Mouse (Mus musculus) kidney, adult 11 months (tissue): ENCODE data around the gene Tbl3.
A peak's percentile ranks its signal among the peaks of the same experiment; 100 is the strongest.
"Not testable (repeated sequence)": the region's sequence is repeated elsewhere in the genome, so short reads cannot be mapped to it uniquely, and the experiment has no call there.

Experiments
- DNase-seq: peaks from one replicate; pipeline ENCODE4 v3.0.0; 2022

Tbl3 gene

GRCm38 (mm10) chr17:24695326-24696010 lies 12.0 kb downstream of the Tbl3 start:
- DNase-seq = no peak

- no peak for DNase-seq
Measured at GRCm38 (mm10) chr17:24692385-24692784, 15.1 kb downstream of the Tbl3 start.

GRCm38 (mm10) chr17:24689251-24690081 lies 18.0 kb downstream of the Tbl3 start, which contains the start of gene Syngr3:
Gene Syngr3 (minus strand): TSS chr17:24689955.
- DNase-seq = no peak

- DNase-seq = no peak
Measured at GRCm38 (mm10) chr17:24687599-24687998, 19.9 kb downstream of the Tbl3 start.

GRCm38 (mm10) chr17:24687146-24687595 lies 20.3 kb downstream of the Tbl3 start:
- DNase-seq = no peak

GRCm38 (mm10) chr17:24686514-24686913 lies 20.9 kb downstream of the Tbl3 start:
- peak; percentile 49 for DNase-seq

GRCm38 (mm10) chr17:24677500-24678080 lies 29.9 kb downstream of the Tbl3 start:
- DNase-seq = no peak

- DNase-seq = no peak
Measured at GRCm38 (mm10) chr17:24676877-24677276, 30.6 kb downstream of the Tbl3 start.

- DNase-seq = no peak
Measured at GRCm38 (mm10) chr17:24676187-24676586, 31.3 kb downstream of the Tbl3 start.

GRCm38 (mm10) chr17:24674277-24674676 lies 33.2 kb downstream of the Tbl3 start:
- no peak for DNase-seq

- DNase-seq = peak; percentile 68
Measured at GRCm38 (mm10) chr17:24672141-24672540, 35.3 kb downstream of the Tbl3 start.

GRCm38 (mm10) chr17:24671346-24671745 lies 36.1 kb downstream of the Tbl3 start:
- no peak for DNase-seq

- DNase-seq = no peak
Measured at GRCm38 (mm10) chr17:24670246-24670844, 37.1 kb downstream of the Tbl3 start.

- DNase-seq = peak; percentile 92
Measured at GRCm38 (mm10) chr17:24669545-24670245, 37.8 kb downstream of the Tbl3 start, which contains the start of gene Zfp598. Gene Zfp598 (plus strand): TSS chr17:24669687.

GRCm38 (mm10) chr17:24669214-24669544 lies 38.3 kb downstream of the Tbl3 start:
- DNase-seq = not testable (repeated sequence)

- DNase-seq = peak; percentile 77
Measured at GRCm38 (mm10) chr17:24667416-24667815, 40.0 kb downstream of the Tbl3 start.

GRCm38 (mm10) chr17:24667011-24667410 lies 40.4 kb downstream of the Tbl3 start:
- DNase-seq = not testable (repeated sequence)

- no peak for DNase-seq
Measured at GRCm38 (mm10) chr17:24658017-24658758, 49.3 kb downstream of the Tbl3 start, which contains the start of gene Npw. Gene Npw (minus strand): TSS chr17:24658457.

GRCm38 (mm10) chr17:24654969-24655368 lies 52.5 kb downstream of the Tbl3 start:
- DNase-seq = no peak

GRCm38 (mm10) chr17:24653967-24654710 lies 53.3 kb downstream of the Tbl3 start:
- DNase-seq = peak; percentile 57

- no peak for DNase-seq
Measured at GRCm38 (mm10) chr17:24651835-24652234, 55.6 kb downstream of the Tbl3 start.
